Mouse (Mus musculus): ENCODE results near the gene Apol8.
A peak's percentile ranks its signal among the peaks of the same experiment; 100 is the strongest.

Apol8 gene

GRCm38 (mm10) chr15:77785807-77786206 lies 29.0 kb upstream of the Apol8 start:
- DNase-seq (ENCODE audit: low spot score in 2 of 2), result no peak

GRCm38 (mm10) chr15:77784039-77784824 lies 27.4 kb upstream of the Apol8 start:
- peak; percentile 83 to 87 for DNase-seq (ENCODE audit: low spot score in 2 of 2)

- DNase-seq (ENCODE audit: low spot score in 2 of 2), result peak in 1 of 2 experiments; percentile 53
Measured at GRCm38 (mm10) chr15:77782449-77783014, 25.7 kb upstream of the Apol8 start.

GRCm38 (mm10) chr15:77775186-77775963 lies 18.6 kb upstream of the Apol8 start:
- DNase-seq (ENCODE audit: low spot score in 2 of 2), result peak; percentile 75 to 83

- no peak for DNase-seq (ENCODE audit: low spot score in 2 of 2)
Measured at GRCm38 (mm10) chr15:77774303-77774702, 17.5 kb upstream of the Apol8 start.

GRCm38 (mm10) chr15:77773099-77773915 lies 16.5 kb upstream of the Apol8 start:
- no peak for DNase-seq (ENCODE audit: low spot score in 2 of 2)

GRCm38 (mm10) chr15:77770942-77771341 lies 14.1 kb upstream of the Apol8 start:
- DNase-seq (ENCODE audit: low spot score in 2 of 2), result no peak

GRCm38 (mm10) chr15:77770341-77770740 lies 13.5 kb upstream of the Apol8 start:
- no peak for DNase-seq (ENCODE audit: low spot score in 2 of 2)

- DNase-seq (ENCODE audit: low spot score in 2 of 2), result no peak
Measured at GRCm38 (mm10) chr15:77766981-77767380, 10.2 kb upstream of the Apol8 start.

- no peak for DNase-seq (ENCODE audit: low spot score in 2 of 2)
Measured at GRCm38 (mm10) chr15:77765484-77766093, 8.8 kb upstream of the Apol8 start.

GRCm38 (mm10) chr15:77764391-77765006 lies 7.7 kb upstream of the Apol8 start:
- DNase-seq (ENCODE audit: low spot score in 2 of 2), result no peak

- DNase-seq (ENCODE audit: low spot score in 2 of 2), result no peak
Measured at GRCm38 (mm10) chr15:77763702-77764101, 6.9 kb upstream of the Apol8 start.

- no peak for DNase-seq (ENCODE audit: low spot score in 2 of 2)
Measured at GRCm38 (mm10) chr15:77763050-77763449, 6.2 kb upstream of the Apol8 start.

GRCm38 (mm10) chr15:77761561-77762380 lies 5.0 kb upstream of the Apol8 start:
- DNase-seq (ENCODE audit: low spot score in 2 of 2), result no peak

GRCm38 (mm10) chr15:77761083-77761482 lies 4.3 kb upstream of the Apol8 start:
- no peak for DNase-seq (ENCODE audit: low spot score in 2 of 2)

GRCm38 (mm10) chr15:77760037-77760436 lies 3.2 kb upstream of the Apol8 start:
- DNase-seq (ENCODE audit: low spot score in 2 of 2), result no peak

- no peak for DNase-seq (ENCODE audit: low spot score in 2 of 2)
Measured at GRCm38 (mm10) chr15:77757586-77758226, 903 bp upstream of the Apol8 start.

GRCm38 (mm10) chr15:77756081-77756480 lies 722 bp downstream of the Apol8 start:
- no peak for DNase-seq (ENCODE audit: low spot score in 2 of 2)

- DNase-seq (ENCODE audit: low spot score in 2 of 2), result no peak
Measured at GRCm38 (mm10) chr15:77755132-77755531, 1.7 kb downstream of the Apol8 start.

All from right cerebral cortex, adult 2 months (tissue).